Mouse (Mus musculus): ENCODE measurements at regions not wholly inside any gene's neighbourhood (a gene's known extent, or its start where the extent isn't known, plus 50 kb on each side); places are given as distances from the start of the nearest gene placed in this dataset.
"Not testable (repeated sequence)": the region's sequence is repeated elsewhere in the genome, so short reads cannot be mapped to it uniquely, and the experiment has no call there.

DNA sequence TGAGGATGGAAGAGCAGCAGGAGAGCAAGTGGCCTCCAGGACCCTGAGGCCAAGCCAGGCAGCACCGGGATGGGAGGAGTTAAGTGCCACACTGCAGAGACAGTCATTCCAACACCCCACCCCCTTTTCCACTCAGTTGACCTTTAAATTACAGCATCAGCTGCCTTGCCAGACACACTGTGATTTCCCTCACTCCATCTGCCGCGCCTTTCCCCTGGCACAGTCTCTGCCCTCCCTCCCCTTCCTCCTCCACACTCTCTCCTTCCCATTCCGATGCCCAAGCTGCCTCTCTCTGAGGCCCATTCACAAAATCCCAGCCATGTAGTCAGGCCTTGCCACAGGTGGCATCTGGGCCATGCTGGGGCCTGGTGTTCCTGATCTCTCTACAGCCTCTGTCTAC is 274.9 kb downstream of the Cyp26b1 start:
- peak; percentile 38 for DNase-seq (ENCODE audit: low read depth, low spot score)

DNA sequence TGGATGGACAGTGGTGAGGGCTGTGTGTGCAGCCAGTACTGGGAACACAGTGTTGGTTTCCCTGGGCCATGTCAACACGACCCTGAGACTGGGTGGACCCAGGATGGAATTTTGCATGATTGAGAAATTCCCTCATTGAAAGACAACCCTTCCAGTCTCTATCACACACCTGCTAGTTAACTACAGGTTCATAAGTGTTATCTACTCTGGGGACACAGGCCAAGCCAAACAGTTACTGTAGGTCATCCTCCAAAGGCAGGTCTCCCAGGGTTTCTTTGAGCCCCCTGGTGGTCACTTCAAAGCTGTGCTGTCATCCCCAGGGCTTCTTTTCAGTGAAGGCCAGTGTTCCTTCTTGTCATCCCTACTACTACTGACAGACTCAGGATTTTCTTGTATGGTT is 276.7 kb downstream of the Cyp26b1 start:
- DNase-seq (ENCODE audit: low read depth, low spot score) = peak; percentile 45

DNA sequence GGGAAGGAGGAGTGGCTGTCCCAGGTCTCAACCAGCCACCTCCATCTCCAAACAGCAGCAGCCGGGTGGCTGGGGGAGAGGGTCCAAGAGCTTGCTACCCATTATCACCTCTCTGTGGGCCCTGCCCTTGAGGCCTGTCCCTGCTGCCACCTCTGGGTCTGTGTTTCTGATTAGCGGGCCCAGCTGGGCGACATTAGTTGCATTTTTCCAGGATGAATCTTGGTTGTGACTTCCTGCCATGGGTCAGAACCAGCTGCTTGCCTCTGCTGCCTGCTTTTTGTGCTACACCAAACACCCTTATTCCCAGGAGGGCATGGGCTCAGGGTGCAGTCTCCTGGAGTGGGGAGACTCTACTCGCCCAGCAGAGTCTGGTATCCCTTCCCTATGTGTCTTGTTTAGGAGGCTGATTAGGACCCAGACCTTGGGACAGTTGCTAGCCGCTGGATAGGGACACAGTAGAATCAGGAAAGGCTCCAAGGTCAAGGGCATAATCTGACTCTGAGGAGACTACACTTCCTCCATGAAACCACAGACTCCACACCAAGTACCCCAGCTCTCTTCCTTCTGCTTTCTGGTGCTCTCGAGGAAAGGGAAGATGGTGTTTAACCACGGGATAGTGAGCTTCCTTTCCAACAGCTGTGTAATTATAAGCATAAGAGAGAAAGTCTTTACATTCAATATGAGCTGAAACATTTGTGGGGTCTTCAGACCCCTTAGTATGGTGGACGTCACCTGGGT is 278.4 kb downstream of the Cyp26b1 start:
- DNase-seq (ENCODE audit: low read depth, low spot score) = peak; percentile 49

DNA sequence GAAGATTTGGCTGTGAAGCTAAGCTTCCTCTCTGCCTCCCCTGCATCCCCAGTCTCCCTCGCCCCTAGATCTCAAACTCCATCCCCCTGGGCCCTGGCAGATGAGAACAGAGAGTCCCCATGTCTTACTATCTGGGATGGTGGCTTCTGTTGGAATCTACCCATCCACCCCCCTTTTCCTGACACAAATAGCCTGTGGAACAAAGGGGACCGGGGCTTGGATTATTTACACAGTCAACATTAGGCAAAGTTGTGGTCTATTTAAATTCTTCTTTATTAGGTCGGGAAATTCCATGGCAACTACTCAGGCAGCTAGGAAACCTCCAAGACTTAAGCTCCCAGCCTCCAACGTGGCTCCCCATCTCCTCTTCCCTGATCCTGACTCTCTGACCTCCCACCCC is 279.9 kb downstream of the Cyp26b1 start:
- DNase-seq (ENCODE audit: low read depth, low spot score) = peak; percentile 60

DNA sequence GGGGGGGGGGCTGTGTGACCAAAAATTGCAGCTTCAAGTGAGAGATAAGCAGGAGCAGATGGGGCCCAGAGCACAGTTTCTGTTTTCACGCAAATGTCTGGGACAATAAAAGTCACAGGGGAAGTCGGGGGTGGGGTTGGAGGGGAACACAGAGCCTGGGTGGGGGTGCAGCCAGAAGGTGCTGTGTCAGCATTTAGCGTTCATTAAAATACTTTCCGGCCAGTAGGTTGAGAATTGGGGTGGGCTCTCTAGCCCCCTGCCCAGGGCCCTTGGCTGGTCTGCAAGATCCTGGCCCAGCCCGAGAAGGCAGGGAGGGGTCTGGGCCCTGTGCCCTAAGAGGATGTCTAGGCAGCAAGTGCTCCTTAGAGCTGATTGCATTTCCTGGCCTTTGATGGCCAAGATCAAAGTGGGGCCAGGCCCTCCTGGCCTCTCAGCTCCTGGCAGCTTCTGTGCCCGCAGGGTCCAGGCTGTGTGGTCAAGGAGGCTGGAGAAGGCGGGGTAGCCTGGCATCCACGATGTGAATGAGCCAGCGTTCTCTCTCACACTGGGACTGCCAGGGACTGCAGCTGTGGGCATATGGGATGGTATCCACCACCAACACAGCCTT is 283.0 kb downstream of the Cyp26b1 start:
- DNase-seq (ENCODE audit: low read depth, low spot score) = no peak

DNA sequence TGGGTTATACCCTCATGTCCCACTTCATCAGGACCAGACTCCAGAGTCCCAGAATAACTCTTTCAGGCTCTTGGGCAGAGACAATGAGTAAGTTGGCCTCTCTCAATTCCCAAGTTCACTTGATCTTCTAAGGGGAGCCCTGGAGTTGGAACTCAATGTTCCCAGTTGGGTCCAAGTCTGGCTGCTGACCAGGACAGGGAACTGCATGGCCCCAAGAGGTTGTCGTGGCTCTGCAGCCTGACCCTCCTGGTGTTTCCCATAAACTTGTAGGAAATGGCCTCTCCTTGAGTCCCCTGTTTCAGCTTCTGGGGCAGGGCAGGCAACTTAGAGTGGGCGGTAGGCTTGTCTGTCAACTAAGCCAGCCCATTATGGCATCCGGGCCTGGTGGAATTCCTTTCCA is 286.2 kb downstream of the Cyp26b1 start:
- no peak for DNase-seq (ENCODE audit: low read depth, low spot score)

DNA sequence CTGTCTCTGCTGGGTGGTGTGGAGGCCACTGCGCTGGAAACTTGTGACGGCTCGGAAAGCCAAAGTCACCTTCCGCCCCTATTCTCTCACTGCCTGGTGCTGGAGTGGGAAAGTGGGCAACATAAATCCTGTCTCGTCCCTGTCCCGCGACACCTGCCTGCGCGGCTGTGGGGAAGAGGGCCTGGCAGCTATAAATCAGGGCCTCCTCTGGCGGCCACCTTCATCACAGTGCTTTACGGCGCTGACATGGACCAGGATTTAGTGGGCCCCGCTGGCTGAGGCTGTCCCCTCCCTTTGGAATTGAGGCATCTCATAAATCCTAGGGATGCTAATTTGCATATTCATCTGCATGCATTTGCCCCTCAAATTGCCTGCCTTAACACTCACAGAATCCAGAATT is 287.1 kb downstream of the Cyp26b1 start:
- DNase-seq (ENCODE audit: low read depth, low spot score) = no peak

DNA sequence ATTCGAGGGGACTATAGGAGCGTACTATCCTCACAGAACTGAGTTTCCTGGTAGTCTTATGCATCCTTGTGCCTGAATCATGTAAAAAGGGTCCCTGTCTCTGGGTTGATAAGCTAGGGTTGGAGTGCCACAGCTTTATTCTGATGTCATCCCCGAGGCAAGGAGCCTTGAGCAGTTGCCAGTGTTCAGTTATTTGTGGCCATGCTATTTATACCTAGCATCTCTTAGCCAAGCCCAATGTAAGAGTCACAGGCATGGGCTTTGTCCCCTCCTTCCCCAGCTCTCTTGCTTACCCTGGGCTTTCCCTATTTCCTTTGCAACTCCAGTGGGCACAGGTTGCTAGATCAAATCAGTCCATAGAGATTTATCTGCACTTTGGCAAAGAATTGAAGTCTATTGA is 288.6 kb downstream of the Cyp26b1 start:
- no peak for DNase-seq (ENCODE audit: low read depth, low spot score)

DNA sequence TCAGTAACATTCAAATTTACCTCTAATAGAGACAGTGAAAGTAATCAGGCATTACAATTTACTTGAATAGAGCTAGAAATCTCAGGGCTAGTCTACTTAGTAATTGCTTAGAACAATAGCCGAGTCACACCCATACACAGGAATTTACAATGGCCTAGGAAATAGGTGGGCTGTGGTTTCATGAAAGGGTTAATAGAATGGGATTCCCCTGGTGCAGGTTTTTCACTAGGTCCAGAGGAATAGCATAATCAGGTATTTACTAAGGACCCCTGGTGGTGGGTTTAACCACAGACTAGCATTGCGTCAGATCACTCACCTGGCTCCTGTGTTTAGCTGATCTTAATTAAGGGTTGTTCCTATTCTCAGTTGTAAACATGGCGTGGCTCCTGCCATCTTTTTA is 290.8 kb downstream of the Cyp26b1 start:
- not testable (repeated sequence) for DNase-seq (ENCODE audit: low read depth, low spot score)

DNA sequence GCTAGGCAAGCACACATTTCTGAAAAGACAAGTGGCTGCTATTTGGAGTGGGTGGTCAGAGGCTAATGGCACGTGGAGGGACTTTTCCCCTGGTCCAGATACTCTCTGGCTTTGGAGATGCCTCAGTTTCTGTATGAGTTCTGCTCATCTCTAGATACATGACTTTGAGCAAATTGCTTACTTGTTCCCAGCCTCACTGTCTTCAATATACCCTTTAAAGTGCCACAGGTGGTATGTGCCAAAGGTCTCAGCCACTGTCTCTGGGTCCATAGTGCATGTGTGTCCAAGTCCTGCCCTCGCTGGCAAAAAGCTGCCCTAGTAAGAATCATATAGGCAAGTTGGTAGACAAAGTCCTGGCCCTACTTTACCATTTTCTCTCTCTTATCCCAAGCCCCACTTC is 291.5 kb downstream of the Dysf start:
- no peak for DNase-seq (ENCODE audit: low read depth, low spot score)

DNA sequence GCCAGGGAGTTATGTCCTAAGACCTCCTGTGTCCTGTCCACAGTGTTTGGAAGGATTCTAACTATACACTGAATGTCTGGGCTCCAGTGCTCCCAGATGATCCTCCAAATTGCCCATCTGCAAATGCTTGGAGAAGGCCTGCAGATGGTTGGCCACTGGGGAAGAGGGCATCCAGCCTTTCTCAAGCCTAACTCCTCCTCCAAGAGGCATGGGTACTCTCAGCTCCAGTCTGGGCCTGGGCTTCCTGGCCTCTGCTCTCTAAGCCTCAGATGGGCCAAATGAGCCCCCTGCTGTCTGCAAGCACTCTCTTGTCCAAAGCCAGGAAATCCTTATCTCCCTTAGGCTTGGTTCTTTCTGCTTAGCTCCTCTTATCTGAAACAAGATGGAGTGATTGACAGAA is 290.8 kb downstream of the Dysf start:
- DNase-seq (ENCODE audit: low read depth, low spot score) = no peak

DNA sequence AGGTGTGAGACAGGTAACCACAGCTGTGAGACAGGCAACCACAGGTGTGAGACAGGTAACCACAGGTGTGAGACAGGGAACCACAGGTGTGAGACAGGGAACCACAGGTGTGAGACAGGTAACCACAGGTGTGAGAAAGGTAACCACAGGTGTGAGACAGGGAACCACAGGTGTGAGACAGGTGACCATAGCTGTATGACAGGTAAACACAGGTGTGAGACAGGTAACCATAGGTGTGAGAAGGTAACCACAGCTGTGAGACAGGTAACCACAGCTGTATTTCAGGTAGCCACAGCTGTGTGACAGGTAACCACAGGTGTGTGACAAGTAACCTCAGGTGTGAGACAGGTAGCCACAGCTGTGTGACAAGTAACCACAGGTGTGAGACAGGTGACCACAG is 265.5 kb downstream of the Dysf start:
- DNase-seq (ENCODE audit: low read depth, low spot score) = not testable (repeated sequence)

DNA sequence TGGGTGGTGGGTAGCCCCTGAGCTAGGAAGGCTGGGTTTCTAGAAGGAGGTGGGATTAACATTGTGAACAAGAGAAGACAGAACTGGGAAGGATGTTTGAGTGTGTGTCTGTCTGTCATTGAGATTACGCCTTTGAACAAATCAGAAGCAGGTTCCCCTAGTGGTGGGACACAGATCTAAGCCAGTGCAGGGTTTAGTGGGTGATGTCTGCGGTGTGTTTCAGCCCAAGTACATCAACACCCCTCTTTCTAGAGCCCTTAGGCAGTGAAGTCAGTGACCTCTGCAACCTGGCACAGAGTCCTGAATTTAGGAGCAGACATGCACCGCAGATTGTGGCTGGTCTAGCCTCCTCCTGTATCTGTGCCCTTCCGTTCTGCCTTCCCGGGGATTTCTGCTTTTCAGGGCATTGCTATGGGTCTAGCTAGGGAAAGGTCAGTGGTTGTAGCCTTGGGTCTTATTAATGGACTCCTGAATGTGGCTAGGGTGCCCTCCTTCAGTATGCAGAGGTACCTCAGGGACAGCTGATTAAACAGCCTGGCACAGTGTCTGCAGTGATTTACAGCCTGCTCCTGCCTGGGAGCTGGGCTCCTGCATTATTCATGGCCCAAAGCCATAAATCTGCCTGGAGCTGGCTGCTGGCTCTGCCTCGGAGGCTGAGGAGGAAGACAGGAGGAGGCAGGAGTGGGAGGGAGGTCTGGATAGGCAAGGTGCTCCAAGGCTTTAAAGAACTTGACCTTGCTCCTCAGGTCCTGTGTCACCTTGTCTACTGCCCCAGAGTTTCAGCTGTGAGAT is 264.3 kb downstream of the Dysf start:
- peak; percentile 83 for DNase-seq (ENCODE audit: low read depth, low spot score)

DNA sequence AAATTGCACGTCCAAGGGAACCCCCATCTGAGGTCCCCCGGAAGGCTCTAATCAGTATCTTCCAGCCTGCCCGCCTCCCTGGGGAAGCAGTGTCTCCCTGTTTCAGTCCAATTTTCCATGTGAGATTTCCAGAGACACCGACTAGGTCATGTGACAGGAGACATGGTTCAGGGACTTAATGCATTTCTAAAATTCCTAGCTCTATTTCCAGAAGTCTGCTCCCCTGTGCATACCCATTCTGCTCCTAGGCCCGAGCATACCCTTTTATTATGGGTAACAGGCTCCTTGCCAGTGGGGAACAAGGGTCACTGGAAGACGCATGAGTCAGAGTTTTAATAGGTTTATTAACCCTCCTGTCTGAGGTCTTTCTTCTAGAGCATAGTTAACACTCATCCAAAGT is 263.6 kb downstream of the Dysf start:
- DNase-seq (ENCODE audit: low read depth, low spot score) = peak; percentile 71

DNA sequence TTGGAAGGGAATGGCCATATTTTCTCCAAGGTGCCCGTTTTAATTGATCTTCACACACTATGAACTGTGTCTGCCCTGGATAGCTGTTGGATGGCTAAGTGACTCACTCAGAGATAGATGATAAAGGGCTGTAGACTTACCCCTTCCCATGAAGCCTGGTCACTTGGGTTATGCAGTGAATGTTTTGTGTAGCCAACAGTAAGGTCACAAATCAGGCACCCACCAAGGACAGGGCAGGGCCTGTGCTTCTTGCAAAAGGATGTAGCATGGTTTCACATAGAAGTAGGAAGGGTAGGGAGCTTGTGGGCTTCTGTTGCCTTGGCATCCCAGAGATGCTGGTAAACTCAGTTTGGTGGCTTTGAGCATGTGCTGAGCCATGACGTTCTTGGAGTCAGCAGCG is 263.1 kb downstream of the Dysf start:
- DNase-seq (ENCODE audit: low read depth, low spot score) = peak; percentile 53

DNA sequence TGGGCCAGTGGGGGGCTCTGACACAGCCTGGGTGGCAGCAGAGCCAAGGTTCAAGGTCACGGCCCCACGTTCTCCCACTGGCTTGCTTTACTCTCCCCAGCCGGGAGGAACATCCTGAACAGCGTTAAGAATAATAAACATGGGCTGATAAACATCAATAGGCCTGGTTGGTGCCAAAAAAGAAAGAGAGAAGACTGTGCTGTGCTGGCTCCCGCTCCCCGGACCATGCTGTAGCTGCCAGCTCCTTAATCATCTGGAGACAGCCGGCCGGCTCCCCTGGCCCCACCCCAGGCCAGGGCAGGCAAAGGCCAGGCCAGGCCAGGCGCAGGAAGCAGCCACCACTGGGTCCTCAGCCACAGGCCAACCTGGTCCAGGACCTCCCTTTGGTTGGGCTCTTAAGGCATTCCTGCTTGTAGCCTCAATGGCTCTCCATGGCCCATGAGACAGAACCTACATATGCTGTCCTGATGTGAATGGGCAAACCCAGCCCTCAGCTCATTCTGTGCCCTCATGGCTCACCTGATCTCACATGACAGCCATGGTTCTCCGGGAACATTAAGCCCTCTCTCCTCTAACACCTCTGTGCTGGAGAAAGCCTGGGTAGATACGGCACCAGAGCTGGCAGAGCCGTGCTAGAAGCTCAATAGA is 262.3 kb downstream of the Dysf start:
- peak; percentile 75 for DNase-seq (ENCODE audit: low read depth, low spot score)

DNA sequence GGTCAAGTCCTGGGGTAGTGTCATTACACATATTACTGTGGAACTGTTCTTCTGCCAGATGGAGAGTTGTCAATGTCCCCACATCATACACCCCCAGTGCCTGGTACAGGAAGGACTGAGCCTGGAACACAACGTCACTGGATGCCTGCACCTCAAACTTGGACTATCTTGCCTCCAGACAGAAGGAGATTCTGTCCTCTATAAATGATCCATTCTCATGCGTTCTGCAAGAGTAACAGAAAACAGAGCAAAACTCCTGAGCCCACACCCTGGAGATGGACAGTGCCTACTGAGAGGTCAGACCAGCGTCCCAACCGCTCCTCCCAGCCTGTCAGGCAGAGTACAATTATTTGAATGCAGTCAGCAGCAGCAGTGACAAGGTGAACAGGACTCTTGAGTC is 261.1 kb downstream of the Dysf start:
- no peak for DNase-seq (ENCODE audit: low read depth, low spot score)

DNA sequence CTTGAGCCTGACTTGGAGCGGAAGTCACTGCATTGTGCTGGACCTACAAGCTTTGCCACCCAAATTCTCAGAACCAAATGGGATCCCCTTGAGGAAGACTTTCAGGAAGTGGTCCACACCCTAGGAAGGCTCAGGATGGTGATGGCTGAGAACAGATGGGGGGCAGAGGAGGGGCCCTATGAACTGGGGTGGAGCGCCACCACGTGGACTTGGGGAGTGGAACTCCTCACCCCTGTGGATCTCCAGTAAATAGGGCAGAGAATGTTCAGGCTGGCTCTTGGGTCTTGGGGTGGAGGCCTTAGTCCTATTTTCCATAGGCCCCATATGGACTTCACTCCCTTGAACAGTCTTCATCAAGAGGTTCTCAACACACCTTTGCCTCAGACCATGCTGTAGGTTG is 260.6 kb downstream of the Dysf start:
- no peak for DNase-seq (ENCODE audit: low read depth, low spot score)

DNA sequence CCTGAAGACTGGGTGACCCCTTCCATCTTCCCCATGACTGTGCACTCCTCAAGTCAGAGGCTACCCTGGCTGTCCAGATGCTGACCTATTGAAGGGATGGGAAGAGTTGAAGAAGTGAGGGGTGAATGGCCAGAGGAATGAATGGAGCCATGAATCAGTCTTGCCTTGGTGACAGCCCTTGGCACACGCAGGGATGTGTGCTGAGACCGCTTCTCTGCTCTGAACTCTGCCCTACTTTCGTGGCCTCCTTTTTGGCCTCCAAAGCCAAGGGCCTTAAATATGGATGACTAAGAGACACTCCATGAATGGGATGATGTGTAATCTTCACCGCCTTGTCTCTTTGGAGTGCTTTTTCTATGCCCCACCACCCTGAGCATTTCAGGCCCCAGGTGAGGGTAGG is 259.7 kb downstream of the Dysf start:
- DNase-seq (ENCODE audit: low read depth, low spot score) = peak; percentile 89

DNA sequence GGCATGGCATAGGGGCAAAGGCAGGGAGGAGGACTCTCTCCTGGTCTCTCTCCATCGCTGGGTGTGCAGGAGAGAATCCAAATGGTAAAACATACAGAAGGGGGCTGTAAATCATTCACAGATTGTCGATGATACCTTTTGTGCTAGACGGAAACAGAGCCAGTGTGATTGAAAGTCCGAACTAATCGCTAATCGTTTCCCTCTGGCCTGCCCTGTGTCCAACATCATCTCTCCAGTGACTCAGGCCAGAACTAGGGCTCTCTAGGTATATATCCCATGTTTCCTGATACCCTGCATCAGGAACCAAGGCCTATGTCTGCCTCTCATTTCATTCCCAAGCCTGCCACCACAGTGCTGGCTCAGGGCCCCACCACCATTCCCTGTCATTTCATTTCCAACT is 259.1 kb downstream of the Dysf start:
- DNase-seq (ENCODE audit: low read depth, low spot score) = peak; percentile 66

DNA sequence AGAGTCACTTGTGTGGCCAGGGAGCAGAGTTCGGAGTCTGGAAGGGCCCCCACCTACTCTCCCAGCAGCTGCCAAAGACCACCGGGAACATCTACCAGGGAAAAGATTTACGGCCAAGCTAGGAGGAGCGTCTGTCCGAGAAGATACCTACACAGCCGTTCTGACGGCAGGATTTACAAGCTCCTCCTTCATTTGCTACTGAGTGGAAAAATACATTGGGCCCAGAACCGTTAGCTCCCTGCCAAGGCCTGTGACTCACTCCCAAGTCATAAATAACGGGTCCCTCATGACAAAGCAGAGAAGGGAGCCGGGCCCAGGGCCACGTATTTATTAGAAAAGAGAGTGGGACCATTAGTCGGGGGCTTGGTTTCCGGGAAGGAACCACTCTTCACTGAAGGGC is 258.3 kb downstream of the Dysf start:
- DNase-seq (ENCODE audit: low read depth, low spot score) = peak; percentile 99

DNA sequence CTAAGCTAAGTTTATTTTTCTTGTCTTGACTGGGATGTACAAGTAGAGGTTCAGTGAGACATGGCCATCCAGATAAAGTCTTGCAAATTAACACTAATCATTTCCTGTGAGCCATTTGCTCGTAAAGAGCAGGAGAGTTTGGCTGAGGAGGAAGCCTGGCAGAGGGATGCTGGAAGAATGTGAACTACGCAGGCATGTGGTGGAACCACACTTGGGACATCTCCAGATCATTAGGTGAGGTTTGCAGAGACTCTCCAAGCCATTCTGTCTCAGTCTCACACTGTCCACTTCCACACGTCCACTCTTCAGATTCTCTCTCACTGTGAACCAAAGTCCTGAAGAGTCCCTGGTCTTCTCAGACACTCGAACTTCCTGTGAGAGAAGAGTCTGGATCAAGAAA is 256.3 kb downstream of the Dysf start:
- DNase-seq (ENCODE audit: low read depth, low spot score) = no peak

All from 3T3-L1 (cell line).